In the genomic region with DNA sequence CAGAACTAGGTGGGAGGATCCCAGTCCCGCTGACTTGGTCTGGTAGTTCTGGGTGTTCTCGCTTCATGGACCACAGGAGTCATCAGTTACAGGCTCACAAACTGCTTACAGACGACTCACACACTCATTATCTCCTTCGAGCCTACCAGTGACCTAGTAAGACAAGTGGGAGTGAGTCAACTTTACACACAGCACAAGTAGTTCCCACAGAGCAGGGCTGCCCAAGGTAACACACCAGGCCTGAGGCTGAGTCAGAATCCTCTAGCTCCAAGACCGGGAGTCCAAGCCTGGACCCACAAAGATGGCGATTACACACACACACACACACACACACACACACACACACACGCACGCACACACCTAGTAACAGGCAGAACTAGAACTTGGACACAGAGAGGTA, we compare ENCODE assay signal across 11 mouse cellular contexts. TPM values are rescaled to one million over a fixed set of nuclear protein-coding genes. Genes with fewer than 3 reads are reported as not detected.
DNase-seq lines count a peak whose midpoint lies in the region; ATAC-seq lines count a peak whose summit lies in the region.
"Had no signal": no experiment of that assay in that cellular context is flagged by ENCODE, and none has a peak within 500 bp of the region (broad histone marks: within the 10 kb centered on the region; RNA-seq: fewer than 3 reads in every experiment).

No protein-coding gene starts in this region.

- peak overlapping the region; percentile 76 for H3K4me2 ChIP-seq in liver, embryonic 11.5 days
- peak overlapping the region; percentile 91 for H3K4me2 ChIP-seq in embryonic facial prominence, embryonic 13.5 days
- peak overlapping the region; percentile 85 for H3K4me2 ChIP-seq in intestine, embryonic 15.5 days (replicated peaks)
- H3K4me2 ChIP-seq in neural tube, embryonic 13.5 days: peak overlapping the region; percentile 96

- 69% methylated on average over 8 of the region's 8 CpGs for WGBS in liver, embryonic 11.5 days
- WGBS in embryonic facial prominence, embryonic 13.5 days: 87% methylated on average over 8 of the region's 8 CpGs
- 82% methylated on average over 8 of the region's 8 CpGs for WGBS in intestine, embryonic 15.5 days
- 86% methylated on average over 8 of the region's 8 CpGs for WGBS in neural tube, embryonic 13.5 days

- peaks cover 3% of the 10 kb centered on the region; the same call in 1 of the 2 replicates for H3K36me3 ChIP-seq in liver, embryonic 11.5 days (ENCODE audit: control insufficient read depth, insufficient read depth, low read length)
- peaks cover 32% of the 10 kb centered on the region for H3K36me3 ChIP-seq in embryonic facial prominence, embryonic 13.5 days
- peaks cover 11% of the 10 kb centered on the region; the same call in 1 of the 2 replicates for H3K36me3 ChIP-seq in intestine, embryonic 15.5 days
- H3K36me3 ChIP-seq in neural tube, embryonic 13.5 days: peaks cover 26% of the 10 kb centered on the region

- H3K4me3 ChIP-seq in liver, embryonic 11.5 days (ENCODE audit: low read depth, low read length): no peak overlapping the region
- H3K4me3 ChIP-seq in embryonic facial prominence, embryonic 13.5 days: peak overlapping the region; percentile 78
- H3K4me3 ChIP-seq in intestine, embryonic 15.5 days (replicated peaks): peak overlapping the region; percentile 54
- peak overlapping the region; percentile 81 for H3K4me3 ChIP-seq in neural tube, embryonic 13.5 days

- no peak overlapping the region for H3K27ac ChIP-seq in liver, embryonic 11.5 days (ENCODE audit: low read depth, low read length)
- no peak overlapping the region for H3K27ac ChIP-seq in embryonic facial prominence, embryonic 13.5 days
- H3K27ac ChIP-seq in intestine, embryonic 15.5 days: no peak overlapping the region
- H3K27ac ChIP-seq in neural tube, embryonic 13.5 days (replicated peaks): no peak overlapping the region

- ATAC-seq in liver, embryonic 11.5 days (replicated peaks; ENCODE audit: low FRiP score): no peak
- ATAC-seq in embryonic facial prominence, embryonic 13.5 days (ENCODE audit: insufficient number of reproducible peaks, insufficient read depth, low FRiP score, low TSS enrichment, low read depth): no peak
- 0 out of 2 replicates have a peak, but pooled peaks have one; percentile 11 for ATAC-seq in intestine, embryonic 15.5 days
- no peak for ATAC-seq in neural tube, embryonic 13.5 days (ENCODE audit: low read depth)

- H3K27me3 ChIP-seq in liver, embryonic 11.5 days (replicated peaks; ENCODE audit: control insufficient read depth, insufficient read depth, low read length): 0 out of 2 replicates have a peak, but pooled peaks cover 3% of the 10 kb centered on the region
- H3K27me3 ChIP-seq in embryonic facial prominence, embryonic 13.5 days: no peaks in the 10 kb centered on the region
- H3K27me3 ChIP-seq in intestine, embryonic 15.5 days (replicated peaks): no peaks in the 10 kb centered on the region
- no peaks in the 10 kb centered on the region for H3K27me3 ChIP-seq in neural tube, embryonic 13.5 days

- H3K9me3 ChIP-seq in liver, embryonic 11.5 days (ENCODE audit: control insufficient read depth, low read length): no peaks in the 10 kb centered on the region
- no peaks in the 10 kb centered on the region for H3K9me3 ChIP-seq in embryonic facial prominence, embryonic 13.5 days
- H3K9me3 ChIP-seq in intestine, embryonic 15.5 days: no peaks in the 10 kb centered on the region
- no peaks in the 10 kb centered on the region for H3K9me3 ChIP-seq in neural tube, embryonic 13.5 days

- H3K4me1 ChIP-seq in liver, embryonic 11.5 days (replicated peaks; ENCODE audit: control insufficient read depth, insufficient read depth, low read length): 0 out of 2 replicates have a peak, but pooled peaks cover 3% of the 10 kb centered on the region
- H3K4me1 ChIP-seq in embryonic facial prominence, embryonic 13.5 days: peaks cover 22% of the 10 kb centered on the region
- H3K4me1 ChIP-seq in intestine, embryonic 15.5 days (replicated peaks): peaks cover 14% of the 10 kb centered on the region
- peaks cover 30% of the 10 kb centered on the region for H3K4me1 ChIP-seq in neural tube, embryonic 13.5 days (replicated peaks)

- no peak for DNase-seq in liver, embryonic 11.5 days (ENCODE audit: low spot score)
- no peak for DNase-seq in liver
- no peak for DNase-seq in adipocyte (ENCODE audit: low spot score)
- DNase-seq in cerebellum, adult 8-10 months: no peak
- DNase-seq in B cell, adult 2 months: no peak
- DNase-seq: heart, postnatal 36 days; lung, postnatal 4 days; right cerebral cortex, postnatal 14 days had no signal

- no peak overlapping the region for H3K9ac ChIP-seq in liver, embryonic 11.5 days (ENCODE audit: low read depth, low read length)
- peak overlapping the region; percentile 91; the same call in 1 of the 2 replicates for H3K9ac ChIP-seq in embryonic facial prominence, embryonic 13.5 days
- H3K9ac ChIP-seq in intestine, embryonic 15.5 days: peak overlapping the region; percentile 70; the same call in 1 of the 2 replicates
- peak overlapping the region; percentile 91 for H3K9ac ChIP-seq in neural tube, embryonic 13.5 days

RNA-seq across cellular contexts. Expression of gene Zfp13, which starts 14.5 kb away (rescaled TPM):
- 5.6 and 6.3 TPM in 2 replicates for polyA plus RNA-seq in liver, embryonic 11.5 days (2014; fragmentation: Nextera tagmentation; extraction: Ambion mirVana)
- polyA plus RNA-seq in embryonic facial prominence, embryonic 13.5 days (2015; fragmentation: Nextera tagmentation; extraction: Ambion mirVana): 18.2 and 21.9 TPM in 2 replicates
- 10.4 and 10.5 TPM in 2 replicates for polyA plus RNA-seq in intestine, embryonic 15.5 days (2015; fragmentation: Nextera tagmentation; extraction: Ambion mirVana)
- polyA plus RNA-seq in neural tube, embryonic 13.5 days (2015; fragmentation: Nextera tagmentation; extraction: Ambion mirVana): 24.4 and 28.8 TPM in 2 replicates

RNA-seq across cellular contexts. Expression of gene Zscan10, which starts 15.9 kb away (rescaled TPM):
- 0.12 and 0.25 TPM in 2 replicates for polyA plus RNA-seq in liver, embryonic 11.5 days (2014; fragmentation: Nextera tagmentation; extraction: Ambion mirVana)
- polyA plus RNA-seq in embryonic facial prominence, embryonic 13.5 days (2015; fragmentation: Nextera tagmentation; extraction: Ambion mirVana): 0.27 and 0.37 TPM in 2 replicates
- 0.14 TPM in 1 of 2 replicates, not detected in the other for polyA plus RNA-seq in intestine, embryonic 15.5 days (2015; fragmentation: Nextera tagmentation; extraction: Ambion mirVana)
- polyA plus RNA-seq in neural tube, embryonic 13.5 days (2015; fragmentation: Nextera tagmentation; extraction: Ambion mirVana): not detected in 2 replicates

RNA-seq across cellular contexts. Expression of gene Zfp213, which starts 20.7 kb away (rescaled TPM):
- 14.3 and 14.8 TPM in 2 replicates for polyA plus RNA-seq in liver, embryonic 11.5 days (2014; fragmentation: Nextera tagmentation; extraction: Ambion mirVana)
- 20.0 and 22.5 TPM in 2 replicates for polyA plus RNA-seq in embryonic facial prominence, embryonic 13.5 days (2015; fragmentation: Nextera tagmentation; extraction: Ambion mirVana)
- 15.2 and 17.7 TPM in 2 replicates for polyA plus RNA-seq in intestine, embryonic 15.5 days (2015; fragmentation: Nextera tagmentation; extraction: Ambion mirVana)
- 17.4 and 17.8 TPM in 2 replicates for polyA plus RNA-seq in neural tube, embryonic 13.5 days (2015; fragmentation: Nextera tagmentation; extraction: Ambion mirVana)
